Mouse (Mus musculus) hindbrain, postnatal 0 days (tissue): Measurements from ENCODE around the gene Lmntd1. TPM values are rescaled to one million over a fixed set of nuclear protein-coding genes. Genes with fewer than 3 reads are reported as not detected.
A peak's percentile ranks its signal among the peaks of the same experiment; 100 is the strongest.

Experiments
- ATAC-seq: fragments of 200-750 bp; cut with Nextera tagmentation; 2 replicates; pipeline ENCODE4 v1.8.0; 2017; ENCODE audit warnings: mild to moderate bottlenecking, moderate TSS enrichment, moderate library complexity
- DNase-seq: peaks from one replicate; pipeline ENCODE4 v3.0.0-alpha.2; 2015; ENCODE audit warnings: low spot score
- H3K27ac ChIP-seq: fragments of 300-500 bp; sonication (generic); 2 replicates; pipeline ENCODE4 v1.5.1; 2014; ENCODE audit warnings: mild to moderate bottlenecking
- H3K27me3 ChIP-seq: fragments of 300-500 bp; sonication (generic); 2 replicates; pipeline ENCODE4 v1.6.1; 2014; ENCODE audit warnings: low read length, mixed read lengths; ENCODE audit not compliant: insufficient read depth
- H3K36me3 ChIP-seq: fragments of 300-500 bp; sonication (generic); 2 replicates; pipeline ENCODE4 v1.6.1; 2014; ENCODE audit warnings: low read length, mixed read lengths; ENCODE audit not compliant: insufficient read depth
- H3K4me1 ChIP-seq: fragments of 300-500 bp; sonication (generic); 2 replicates; pipeline ENCODE4 v1.6.1; 2014; ENCODE audit warnings: antibody characterized with exemption, low read length, mixed read lengths; ENCODE audit not compliant: insufficient read depth
- H3K4me2 ChIP-seq: fragments of 300-500 bp; sonication (generic); 2 replicates; pipeline ENCODE4 v1.6.1; 2014; ENCODE audit warnings: low read depth, mild to moderate bottlenecking, low read length, moderate library complexity, mixed read lengths
- H3K4me3 ChIP-seq: fragments of 300-500 bp; sonication (generic); 2 replicates; pipeline ENCODE4 v1.5.1; 2014; ENCODE audit warnings: low read length
- H3K9ac ChIP-seq: fragments of 300-500 bp; sonication (generic); replicated peaks from 2 replicates; pipeline ENCODE4 v1.6.1; 2014; ENCODE audit warnings: mild to moderate bottlenecking, low read length, moderate library complexity, mixed read lengths
- H3K9me3 ChIP-seq: fragments of 300-500 bp; sonication (generic); 2 replicates; pipeline ENCODE4 v1.6.1; 2016; ENCODE audit warnings: low read length, mixed read lengths
- CTCF ChIP-seq: IDR thresholded peaks from 2 replicates; pipeline ENCODE4 v1.5.1; 2016; ENCODE audit warnings: antibody characterized with exemption, control low read depth, low read depth
- WGBS: fragments of 180-500 bp; shearing (Covaris S2); extraction: QIAGEN DNeasy Blood & Tissue Kit; methylation state at CpG from one replicate; pipeline ENCODE4 v1.1.7; 2014; 5-methylcytosine and 5-hydroxymethylcytosine counted together
- polyA plus RNA-seq: library from polyadenylated mRNA; unstranded; fragments of >200 nt; fragmentation: Nextera tagmentation; extraction: Ambion mirVana; gene quantifications from 2 replicates; pipeline ENCODE4 v1.2.1, GENCODE M21; 2015
- total RNA-seq: library from RNA; depleted of rRNA; stranded (reverse); fragments of >200 nt; gene quantifications from 2 replicates; pipeline ENCODE4 v1.2.3, GENCODE M21; 2014

Lmntd1 gene
- total and polyA plus RNA-seq, 2 experiments from 2014 or later, result 1.5 to 2.3 TPM

DNA sequence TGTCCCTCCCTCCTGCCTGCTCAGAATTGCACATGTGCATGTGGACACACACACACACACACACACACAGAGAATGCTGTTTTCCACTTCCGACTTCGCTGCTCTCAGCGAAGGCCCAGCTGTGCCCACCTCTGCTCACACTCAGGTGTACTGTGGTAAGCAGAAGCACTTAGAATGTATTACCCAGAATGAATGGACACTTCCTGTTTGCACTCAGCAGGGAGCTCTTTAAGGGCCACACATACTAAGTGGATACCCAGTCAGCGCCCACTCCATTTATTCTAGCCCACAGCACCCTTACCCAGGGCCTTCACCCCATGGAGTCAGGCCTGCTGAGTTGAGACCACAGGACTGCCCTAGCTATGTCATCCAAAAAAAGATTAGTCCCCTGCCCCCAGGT, 9.0 kb upstream of the Lmntd1 start:
- Histone ChIP-seq H3K36me3 (no peaks in the 10 kb centered on the region), H3K4me3 (no peak overlapping the region), H3K27me3 (no peaks in the 10 kb centered on the region), H3K9me3 (no peaks in the 10 kb centered on the region), H3K4me2 (no peak overlapping the region), H3K27ac (no peak overlapping the region), H3K4me1 (no peaks in the 10 kb centered on the region), H3K9ac (no peak overlapping the region)
- ATAC-seq, result no peak
- TF ChIP-seq CTCF, result no peak
- WGBS, result 88% methylated on average over 4 of the region's 4 CpGs
- DNase-seq, result no peak

DNA sequence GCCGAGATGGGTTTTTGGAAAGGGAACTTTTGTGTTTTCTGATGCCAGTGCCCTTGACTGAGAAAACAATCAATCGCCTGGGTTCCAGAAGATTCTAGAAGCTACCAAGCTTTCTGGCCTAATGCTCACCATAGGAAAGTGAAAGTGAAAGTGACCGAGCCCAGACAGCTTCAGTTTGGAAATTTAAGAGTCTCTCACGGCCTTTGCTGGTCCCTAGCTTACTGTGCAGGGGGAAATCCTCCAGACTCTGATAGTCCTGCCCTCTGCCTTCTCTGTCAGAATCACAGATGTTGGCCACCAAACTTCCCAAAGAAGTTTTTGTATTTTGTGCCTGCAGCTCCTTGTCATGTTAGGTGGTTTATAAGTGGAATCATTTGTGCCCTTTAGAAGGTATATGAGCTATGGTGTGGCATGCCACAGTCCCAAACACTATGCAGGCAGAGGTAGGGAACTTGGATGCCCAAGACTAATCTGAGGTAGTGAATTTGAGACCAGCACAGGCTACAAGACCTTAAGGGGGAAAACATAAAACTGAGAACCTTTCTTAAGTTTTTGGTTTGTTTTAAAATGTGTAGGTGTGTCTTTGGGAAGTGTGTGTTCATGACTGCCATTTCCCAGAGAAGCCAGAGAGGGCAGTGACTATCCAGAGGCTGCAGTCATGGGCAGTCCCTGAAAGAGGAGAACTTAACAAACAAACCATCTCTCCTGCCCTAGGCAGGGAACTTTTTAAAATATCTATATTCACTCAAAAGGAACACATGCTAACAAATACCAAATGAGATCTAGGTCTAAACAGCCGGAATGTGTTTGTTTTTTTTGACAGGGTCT, 2.5 kb upstream of the Lmntd1 start:
- Histone ChIP-seq H3K4me2 (no peak overlapping the region), H3K27me3 (no peaks in the 10 kb centered on the region), H3K36me3 (no peaks in the 10 kb centered on the region), H3K4me1 (no peaks in the 10 kb centered on the region), H3K27ac (no peak overlapping the region), H3K4me3 (no peak overlapping the region), H3K9me3 (no peaks in the 10 kb centered on the region), H3K9ac (no peak overlapping the region)
- no peak for ATAC-seq
- WGBS, result 89% methylated on average over 5 of the region's 5 CpGs
- DNase-seq, result no peak
- TF ChIP-seq CTCF, result no peak

DNA sequence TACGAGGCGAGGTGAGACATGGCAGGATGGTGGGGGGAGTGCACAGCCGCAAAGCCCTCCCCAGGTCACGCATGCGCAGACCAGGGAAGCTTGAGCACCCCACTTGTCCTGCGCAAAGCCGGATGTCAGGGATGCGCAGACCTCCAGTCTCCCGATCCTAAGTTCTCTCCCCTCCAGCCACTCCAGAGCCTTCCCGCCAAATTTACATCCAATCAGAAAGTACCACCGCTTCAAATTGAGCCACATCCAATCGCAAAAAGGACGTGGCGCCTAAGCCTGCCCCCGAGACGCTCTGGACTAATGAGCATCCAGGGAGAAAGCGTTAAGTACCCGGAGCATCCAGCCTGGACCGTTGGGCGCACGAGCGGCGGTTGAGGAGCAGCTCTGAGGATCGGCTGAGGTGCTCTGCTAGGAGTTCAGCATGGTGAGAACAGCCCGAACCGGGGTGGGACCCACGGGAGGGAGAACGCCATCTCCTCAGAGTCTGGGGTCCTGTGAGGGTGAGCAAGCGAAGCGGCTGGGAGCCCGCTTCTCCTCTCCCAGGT, 1.6 kb upstream of the Lmntd1 start, which contains the start of gene Tuba3b:
Tuba3b (plus strand) TSS at position 92 of the 545 bp plus-strand sequence.
- no peak for ATAC-seq
- DNase-seq, result no peak
- H3K4me2 ChIP-seq, result no peak within 1 kb of the TSS
- no peaks in the 10 kb centered on the region for H3K4me1 ChIP-seq
- WGBS, result 98% methylated on average over 31 of the region's 31 CpGs
- H3K36me3 ChIP-seq, result no peaks in the 10 kb centered on the region
- no peak within 1 kb of the TSS for H3K27ac ChIP-seq
- H3K9ac ChIP-seq, result no peak within 1 kb of the TSS
- TF ChIP-seq CTCF, result no peak
- no peak within 1 kb of the TSS for H3K4me3 ChIP-seq
- no peaks in the 10 kb centered on the region for H3K27me3 ChIP-seq
- no peaks in the 10 kb centered on the region for H3K9me3 ChIP-seq

DNA sequence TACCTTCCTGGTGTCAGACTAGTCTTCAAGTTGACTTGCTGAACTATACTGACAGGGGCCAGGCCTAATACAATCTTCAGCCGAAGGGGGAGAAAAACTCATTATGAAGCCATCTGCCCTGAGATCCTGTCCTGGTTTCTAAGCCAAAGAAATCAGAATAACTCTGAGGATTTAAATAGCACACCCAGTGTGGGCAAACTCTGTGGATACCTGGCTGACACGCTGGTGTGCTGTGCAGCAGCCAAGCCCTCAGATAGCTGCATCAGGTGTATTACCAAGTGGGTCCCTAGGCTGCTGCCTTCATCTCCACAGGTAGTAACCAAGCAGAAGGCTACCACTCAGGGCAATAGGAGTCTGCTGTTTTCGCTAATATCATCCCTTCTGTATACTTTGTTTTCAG, 1.5 kb downstream of the Lmntd1 start:
- Histone ChIP-seq H3K4me1 (no peaks in the 10 kb centered on the region), H3K27ac (no peak overlapping the region), H3K9ac (no peak overlapping the region), H3K4me2 (no peak overlapping the region), H3K36me3 (no peaks in the 10 kb centered on the region), H3K4me3 (no peak overlapping the region), H3K9me3 (no peaks in the 10 kb centered on the region), H3K27me3 (no peaks in the 10 kb centered on the region)
- ATAC-seq (no peak), DNase-seq (peak; percentile 23)
- WGBS, result 65% methylated on average over 3 of the region's 3 CpGs
- TF ChIP-seq CTCF, result no peak

DNA sequence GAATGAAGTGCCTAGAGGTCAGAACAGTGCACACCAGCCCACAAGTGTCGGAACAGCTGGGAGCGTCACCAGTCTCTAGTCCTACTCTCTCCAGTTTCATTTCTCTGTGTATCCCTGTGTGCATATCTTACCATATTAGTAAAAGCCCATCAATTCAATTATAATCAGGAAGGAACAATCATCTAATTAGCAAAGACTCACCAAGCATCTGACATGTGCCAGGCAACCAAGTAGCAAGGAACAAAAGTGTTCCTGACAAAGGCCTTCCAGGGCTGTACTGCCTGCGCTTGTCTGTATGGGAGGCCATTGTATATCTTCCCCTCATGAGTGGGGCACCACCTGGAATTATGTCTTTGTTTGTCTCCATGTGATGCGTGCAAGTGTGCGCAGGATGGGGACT, 3.2 kb downstream of the Lmntd1 start:
- no peak for ATAC-seq
- no peak overlapping the region for H3K27ac ChIP-seq
- no peak overlapping the region for H3K4me3 ChIP-seq
- H3K4me1 ChIP-seq, result no peaks in the 10 kb centered on the region
- no peaks in the 10 kb centered on the region for H3K9me3 ChIP-seq
- H3K36me3 ChIP-seq, result no peaks in the 10 kb centered on the region
- no peak overlapping the region for H3K9ac ChIP-seq
- whole genome bisulfite sequencing, result 75% methylated on average over 5 of the region's 5 CpGs
- H3K27me3 ChIP-seq, result no peaks in the 10 kb centered on the region
- no peak for DNase-seq
- H3K4me2 ChIP-seq, result no peak overlapping the region
- TF ChIP-seq CTCF, result no peak

DNA sequence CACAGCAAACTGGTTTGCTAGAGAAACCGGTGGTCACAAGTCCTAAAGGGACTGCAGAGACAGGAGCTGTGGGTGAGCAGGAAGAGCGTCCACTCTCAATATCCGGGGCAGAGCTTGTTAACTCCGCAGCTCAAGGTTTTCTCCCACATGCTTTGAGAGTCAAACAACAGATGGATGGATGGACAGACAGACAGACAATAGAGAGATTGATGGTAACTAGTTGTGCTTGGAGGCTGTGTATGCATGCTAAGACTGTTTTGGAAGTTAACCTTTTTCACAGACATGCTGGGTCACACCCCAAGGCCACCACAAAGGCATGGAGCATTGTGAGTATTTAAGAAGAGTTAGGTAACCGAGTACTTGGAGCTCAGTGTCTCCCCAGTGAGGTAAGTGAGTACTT, 5.4 kb downstream of the Lmntd1 start:
- WGBS, result 90% methylated on average over 5 of the region's 5 CpGs
- no peak for TF ChIP-seq CTCF
- no peak overlapping the region for H3K9ac ChIP-seq
- no peak for ATAC-seq
- H3K4me1 ChIP-seq, result no peaks in the 10 kb centered on the region
- no peak overlapping the region for H3K4me2 ChIP-seq
- no peaks in the 10 kb centered on the region for H3K36me3 ChIP-seq
- H3K27ac ChIP-seq, result no peak overlapping the region
- no peaks in the 10 kb centered on the region for H3K9me3 ChIP-seq
- DNase-seq, result no peak
- H3K4me3 ChIP-seq, result no peak overlapping the region
- no peaks in the 10 kb centered on the region for H3K27me3 ChIP-seq

DNA sequence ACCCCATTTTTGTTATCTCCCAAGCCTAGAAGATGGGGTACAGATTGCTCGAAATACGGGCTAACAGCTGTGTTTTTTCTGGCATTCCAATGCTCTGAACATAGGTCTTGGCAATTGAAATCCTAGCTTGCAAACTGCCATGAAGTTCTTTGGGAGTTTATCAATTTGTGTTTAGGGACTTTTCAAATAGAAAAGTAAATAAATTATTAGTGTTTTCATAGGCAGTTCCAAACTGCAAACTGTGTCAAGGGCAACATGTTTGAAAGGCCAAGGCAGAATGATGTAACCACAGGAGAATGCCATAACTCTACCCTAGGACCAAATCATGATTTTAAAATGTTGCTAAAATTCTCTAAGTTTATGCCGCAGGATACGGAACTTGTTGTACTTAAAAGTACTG, 6.4 kb downstream of the Lmntd1 start:
- no peaks in the 10 kb centered on the region for H3K9me3 ChIP-seq
- H3K4me2 ChIP-seq, result no peak overlapping the region
- no peaks in the 10 kb centered on the region for H3K36me3 ChIP-seq
- no peak overlapping the region for H3K9ac ChIP-seq
- ATAC-seq (no peak), DNase-seq (no peak)
- H3K27me3 ChIP-seq, result no peaks in the 10 kb centered on the region
- 95% methylated on average over 4 of the region's 4 CpGs for WGBS
- no peak overlapping the region for H3K27ac ChIP-seq
- H3K4me1 ChIP-seq, result no peaks in the 10 kb centered on the region
- H3K4me3 ChIP-seq, result no peak overlapping the region
- TF ChIP-seq CTCF, result no peak
